Mouse (Mus musculus): ENCODE results near the gene Atp6v1e2. TPM values are rescaled to one million over a fixed set of nuclear protein-coding genes. Genes with fewer than 3 reads are reported as not detected.

Gene Atp6v1e2
- polyA plus RNA-seq (2012; rRNA removed) (not detected in 2 replicates), polyA plus RNA-seq (2014; fragmentation: Nextera tagmentation; extraction: Ambion mirVana) (not detected in 2 replicates)

DNA sequence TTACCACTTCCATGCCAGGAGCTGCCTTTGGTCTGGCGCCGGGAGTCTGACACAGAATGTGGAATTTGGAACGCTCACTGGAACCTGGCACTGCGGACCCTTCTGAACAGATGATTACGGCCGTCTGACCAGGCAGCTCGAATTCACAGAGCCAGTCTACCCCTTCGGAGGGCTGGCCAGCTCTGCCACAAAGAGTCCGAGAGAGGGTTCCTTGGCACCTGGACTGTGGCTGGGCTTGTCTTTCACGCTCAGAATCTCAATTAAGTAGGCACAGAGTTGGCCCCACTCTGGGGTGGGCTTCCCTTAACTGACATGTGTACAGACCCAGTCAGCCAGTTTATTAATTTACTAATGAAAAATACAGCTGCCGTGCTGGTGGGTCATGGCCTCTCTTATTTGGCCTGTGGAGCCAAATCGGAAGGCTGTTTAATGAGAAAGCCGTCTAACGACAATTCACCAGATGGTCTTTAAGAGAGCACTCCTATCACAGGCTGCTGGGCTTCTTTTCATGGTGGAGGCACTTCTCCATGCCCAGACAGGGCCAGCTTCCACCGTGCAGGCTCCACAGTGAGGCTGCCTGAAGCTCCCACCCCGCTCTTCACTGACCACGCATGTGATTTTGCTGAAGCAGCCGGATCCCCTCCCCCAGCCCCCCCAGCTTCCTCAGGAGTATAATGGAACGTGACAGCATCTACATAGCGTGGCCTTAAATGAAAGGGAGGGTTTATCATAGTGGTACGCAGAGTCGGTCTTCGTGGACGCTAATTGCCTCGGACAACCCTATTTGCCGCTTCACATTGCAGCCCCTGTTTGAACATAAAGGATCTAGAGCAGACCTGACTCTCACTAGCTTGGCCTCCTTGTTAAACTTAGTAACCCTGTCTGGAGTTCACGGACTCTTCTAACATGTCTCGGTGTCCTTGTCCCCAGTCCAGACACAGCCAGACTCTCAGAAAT, at the start of gene Atp6v1e2:
Atp6v1e2 (minus strand) TSS at position 58 of the 957 bp plus-strand sequence.
- Histone ChIP-seq H3K36me3 (replicated peaks; ENCODE audit: control insufficient read depth, insufficient read depth, low read depth) (no peaks in the 10 kb centered on the region), H3K4me3 (ENCODE audit: insufficient read depth in 1 of 2, low read depth in 2 of 2, low read length in 2 of 2) (no peak within 1 kb of the TSS), H3K27ac (no peak within 1 kb of the TSS), H3K4me2 (ENCODE audit: low read depth) (no peak within 1 kb of the TSS), H3K9ac (replicated peaks) (no peak within 1 kb of the TSS), H3K4me1 (replicated peaks; ENCODE audit: control insufficient read depth in 2 of 2, insufficient read depth in 2 of 2, low read length in 1 of 2) (no peaks in the 10 kb centered on the region), H3K9me3 (ENCODE audit: control insufficient read depth, low read length) (no peaks in the 10 kb centered on the region), H3K27me3 (ENCODE audit: control insufficient read depth, insufficient read depth, low read length) (no peaks in the 10 kb centered on the region)
- TF ChIP-seq CTCF (IDR thresholded peaks at IDR 0.05; ENCODE audit: low read depth), result no peak
- TF ChIP-seq EP300 (IDR thresholded peaks at IDR 0.05; ENCODE audit: low read depth), result no peak
- 79% methylated on average over 28 of the region's 28 CpGs for WGBS (ENCODE audit: insufficient replicate concordance)
- no peak for DNase-seq (ENCODE audit: low read depth in 3 of 3, low spot score in 3 of 3)
- ATAC-seq (ENCODE audit: insufficient read depth), result no peak

DNA sequence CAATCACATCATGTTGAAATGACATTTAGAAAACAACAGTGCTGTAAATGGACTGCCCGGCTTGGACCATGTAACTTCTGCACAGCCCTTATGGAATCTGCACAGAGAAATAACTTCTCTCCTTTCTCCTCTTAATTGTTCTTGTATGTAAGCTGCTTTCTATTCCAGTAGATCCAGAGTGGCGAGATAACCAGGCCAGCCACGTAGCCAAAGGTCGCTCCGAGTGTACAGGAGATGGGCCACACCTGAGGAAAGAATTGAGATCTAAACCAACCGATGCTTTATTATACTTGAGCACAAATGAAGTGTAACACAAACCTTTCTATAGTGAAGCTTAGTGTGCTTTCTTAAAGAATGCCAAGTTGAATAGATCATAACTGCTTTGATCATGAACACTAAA, 49.6 kb upstream of the Atp6v1e2 start:
- H3K27me3 ChIP-seq (ENCODE audit: control insufficient read depth, insufficient read depth, low read length), result no peaks in the 10 kb centered on the region
- H3K4me2 ChIP-seq (ENCODE audit: low read depth), result no peak overlapping the region
- H3K4me1 ChIP-seq (replicated peaks; ENCODE audit: control insufficient read depth in 2 of 2, insufficient read depth in 2 of 2, low read length in 1 of 2), result no peaks in the 10 kb centered on the region
- no peak overlapping the region for H3K27ac ChIP-seq
- WGBS (ENCODE audit: insufficient replicate concordance), result 75% methylated on average over 6 of the region's 6 CpGs
- TF ChIP-seq EP300 (IDR thresholded peaks at IDR 0.05; ENCODE audit: low read depth) (no peak), CTCF (IDR thresholded peaks at IDR 0.05; ENCODE audit: low read depth) (no peak)
- DNase-seq (ENCODE audit: low read depth in 3 of 3, low spot score in 3 of 3), result no peak
- H3K9me3 ChIP-seq (ENCODE audit: control insufficient read depth, low read length), result no peaks in the 10 kb centered on the region
- no peak for ATAC-seq (ENCODE audit: insufficient read depth)
- no peak overlapping the region for H3K4me3 ChIP-seq (ENCODE audit: insufficient read depth in 1 of 2, low read depth in 2 of 2, low read length in 2 of 2)
- no peaks in the 10 kb centered on the region for H3K36me3 ChIP-seq (replicated peaks; ENCODE audit: control insufficient read depth, insufficient read depth, low read depth)
- H3K9ac ChIP-seq (replicated peaks), result no peak overlapping the region

DNA sequence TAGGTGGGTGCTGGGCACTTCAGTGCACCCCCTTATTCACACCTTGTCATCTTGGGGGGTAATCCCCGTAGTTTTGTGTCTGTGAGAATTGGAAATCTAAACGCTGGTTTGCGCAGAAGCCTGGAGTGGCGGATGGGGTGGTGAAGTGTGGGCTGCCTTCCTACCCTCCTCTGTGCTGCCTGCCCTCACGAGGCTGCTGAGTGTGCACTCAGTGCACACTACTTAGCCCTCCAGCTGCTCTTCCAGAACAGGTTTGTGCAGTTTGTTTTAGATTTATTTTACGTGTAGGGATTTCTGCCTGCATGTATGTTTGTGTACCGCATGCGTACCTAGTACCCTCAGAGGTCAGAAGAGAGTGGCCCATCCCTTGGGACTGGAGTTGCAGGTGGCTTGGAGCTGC, 43.6 kb upstream of the Atp6v1e2 start:
- H3K9me3 ChIP-seq (ENCODE audit: control insufficient read depth, low read length), result no peaks in the 10 kb centered on the region
- H3K36me3 ChIP-seq (replicated peaks; ENCODE audit: control insufficient read depth, insufficient read depth, low read depth), result no peaks in the 10 kb centered on the region
- WGBS (ENCODE audit: insufficient replicate concordance), result 80% methylated on average over 8 of the region's 8 CpGs
- H3K4me2 ChIP-seq (ENCODE audit: low read depth), result no peak overlapping the region
- no peak for TF ChIP-seq CTCF (IDR thresholded peaks at IDR 0.05; ENCODE audit: low read depth)
- TF ChIP-seq EP300 (IDR thresholded peaks at IDR 0.05; ENCODE audit: low read depth), result no peak
- DNase-seq (ENCODE audit: low read depth in 3 of 3, low spot score in 3 of 3), result no peak
- H3K27ac ChIP-seq, result no peak overlapping the region
- no peaks in the 10 kb centered on the region for H3K27me3 ChIP-seq (ENCODE audit: control insufficient read depth, insufficient read depth, low read length)
- H3K4me1 ChIP-seq (replicated peaks; ENCODE audit: control insufficient read depth in 2 of 2, insufficient read depth in 2 of 2, low read length in 1 of 2), result no peaks in the 10 kb centered on the region; a peak in 1 of 4 replicates
- no peak overlapping the region for H3K9ac ChIP-seq (replicated peaks)
- ATAC-seq (ENCODE audit: insufficient read depth), result no peak
- no peak overlapping the region for H3K4me3 ChIP-seq (ENCODE audit: insufficient read depth in 1 of 2, low read depth in 2 of 2, low read length in 2 of 2)

DNA sequence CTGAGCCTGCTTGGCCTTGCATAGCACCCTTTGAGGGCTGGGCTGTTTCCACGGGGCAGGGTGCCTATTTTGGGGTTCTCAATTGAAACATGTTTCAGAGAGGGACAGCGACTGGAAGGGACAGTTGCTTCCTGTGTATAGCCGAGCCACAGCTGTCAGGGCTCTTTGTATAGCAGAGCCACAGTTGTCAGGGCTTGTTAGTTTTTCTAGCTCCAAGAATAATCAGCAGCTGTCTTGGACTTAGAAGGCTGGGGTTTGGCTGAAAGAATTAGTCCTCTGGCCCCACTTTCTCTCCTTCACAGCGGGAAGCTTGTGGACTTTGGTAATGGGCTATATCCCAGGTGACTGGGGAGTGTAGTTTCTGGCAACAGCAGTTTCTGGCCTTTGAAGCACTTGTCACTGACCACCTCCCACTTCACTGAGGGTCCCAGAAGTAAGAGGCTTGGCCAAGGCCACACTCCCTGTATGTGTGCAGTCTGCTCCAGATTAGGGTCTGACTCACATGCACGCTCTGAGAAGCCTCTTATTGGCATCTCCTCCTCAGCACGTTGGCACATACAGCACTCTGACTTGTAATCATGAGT, 41.0 kb upstream of the Atp6v1e2 start:
- Histone ChIP-seq H3K4me3 (ENCODE audit: insufficient read depth in 1 of 2, low read depth in 2 of 2, low read length in 2 of 2) (no peak overlapping the region), H3K4me1 (replicated peaks; ENCODE audit: control insufficient read depth in 2 of 2, insufficient read depth in 2 of 2, low read length in 1 of 2) (no peaks in the 10 kb centered on the region; a peak in 1 of 4 replicates), H3K4me2 (ENCODE audit: low read depth) (no peak overlapping the region), H3K36me3 (replicated peaks; ENCODE audit: control insufficient read depth, insufficient read depth, low read depth) (no peaks in the 10 kb centered on the region), H3K27me3 (ENCODE audit: control insufficient read depth, insufficient read depth, low read length) (no peaks in the 10 kb centered on the region), H3K27ac (no peak overlapping the region), H3K9ac (replicated peaks) (no peak overlapping the region), H3K9me3 (ENCODE audit: control insufficient read depth, low read length) (no peaks in the 10 kb centered on the region)
- TF ChIP-seq EP300 (IDR thresholded peaks at IDR 0.05; ENCODE audit: low read depth), result no peak
- no peak for TF ChIP-seq CTCF (IDR thresholded peaks at IDR 0.05; ENCODE audit: low read depth)
- no peak for DNase-seq (ENCODE audit: low read depth in 3 of 3, low spot score in 3 of 3)
- 56% methylated on average over 6 of the region's 6 CpGs for WGBS (ENCODE audit: insufficient replicate concordance)
- ATAC-seq (ENCODE audit: insufficient read depth), result no peak

DNA sequence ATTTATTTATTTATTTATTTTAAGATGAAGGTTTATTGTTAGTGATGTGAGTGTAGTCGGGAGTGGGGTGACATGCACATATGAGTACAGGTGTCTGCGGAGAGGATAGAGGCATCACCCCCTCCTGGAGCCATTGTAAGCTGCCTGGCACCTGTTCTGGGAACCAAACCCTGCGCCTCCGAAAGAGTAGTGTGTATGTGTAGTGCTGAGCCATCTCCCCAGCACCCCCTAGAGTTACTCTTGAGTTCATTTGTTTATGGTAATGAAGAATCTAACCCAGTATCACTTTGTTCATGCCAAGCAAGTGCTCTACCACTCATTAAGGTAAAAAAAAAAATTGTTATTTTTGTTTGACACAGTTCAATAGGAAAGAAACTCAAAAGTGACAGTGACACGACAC, 40.5 kb upstream of the Atp6v1e2 start:
- no peak overlapping the region for H3K4me2 ChIP-seq (ENCODE audit: low read depth)
- 59% methylated on average over 5 of the region's 5 CpGs for WGBS (ENCODE audit: insufficient replicate concordance)
- H3K27me3 ChIP-seq (ENCODE audit: control insufficient read depth, insufficient read depth, low read length), result no peaks in the 10 kb centered on the region
- no peak overlapping the region for H3K27ac ChIP-seq
- no peak for TF ChIP-seq CTCF (IDR thresholded peaks at IDR 0.05; ENCODE audit: low read depth)
- TF ChIP-seq EP300 (IDR thresholded peaks at IDR 0.05; ENCODE audit: low read depth), result no peak
- no peaks in the 10 kb centered on the region for H3K36me3 ChIP-seq (replicated peaks; ENCODE audit: control insufficient read depth, insufficient read depth, low read depth)
- DNase-seq (ENCODE audit: low read depth in 3 of 3, low spot score in 3 of 3) (no peak), ATAC-seq (ENCODE audit: insufficient read depth) (no peak)
- no peaks in the 10 kb centered on the region for H3K9me3 ChIP-seq (ENCODE audit: control insufficient read depth, low read length)
- H3K9ac ChIP-seq (replicated peaks), result no peak overlapping the region
- H3K4me3 ChIP-seq (ENCODE audit: insufficient read depth in 1 of 2, low read depth in 2 of 2, low read length in 2 of 2), result no peak overlapping the region
- no peaks in the 10 kb centered on the region; a peak in 1 of 4 replicates for H3K4me1 ChIP-seq (replicated peaks; ENCODE audit: control insufficient read depth in 2 of 2, insufficient read depth in 2 of 2, low read length in 1 of 2)

All from liver, embryonic 14.5 days (tissue).